Mouse (Mus musculus): ENCODE data around the gene Tmed2.

DNA sequence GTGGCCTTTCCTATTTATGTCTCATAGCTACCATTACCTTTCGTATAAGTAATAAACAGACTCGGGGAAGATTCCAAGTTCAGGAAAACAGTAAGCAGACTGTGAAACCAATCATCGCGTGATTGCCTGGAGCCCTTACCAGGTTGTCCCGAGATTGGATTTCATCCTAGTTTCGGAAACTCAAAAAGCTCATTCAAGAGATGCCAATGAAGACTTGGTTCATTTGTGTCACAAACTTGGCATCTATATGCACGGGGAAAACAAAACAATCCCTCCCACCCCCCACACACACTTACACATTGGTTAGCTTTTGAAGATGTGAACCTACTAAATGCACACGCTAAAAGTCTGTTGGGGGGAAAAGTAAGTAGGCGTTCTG is 11.6 kb downstream of the Tmed2 start:
- TF ChIP-seq CTCF (IDR thresholded peaks at IDR 0.05) (no peak), EP300 (IDR thresholded peaks at IDR 0.05) (0 out of 2 replicates have a peak, but pooled peaks have one; percentile 3)

Data from lung, postnatal 0 days (tissue).